Mouse (Mus musculus) G1E (cell line): ENCODE results near the gene Ccdc194.

Experiments
- CTCF ChIP-seq: IDR thresholded peaks from 2 replicates; pipeline ENCODE4 v1.5.1; 2012; ENCODE audit warnings: low read depth, low read length, inconsistent platforms, mixed read lengths
- GATA1 ChIP-seq: IDR thresholded peaks from 2 replicates; pipeline ENCODE4 v1.6.1; 2012; ENCODE audit warnings: borderline replicate concordance, low read length, inconsistent platforms, mixed read lengths
- POLR2AphosphoS5 ChIP-seq: IDR thresholded peaks from 2 replicates; pipeline ENCODE4 v1.6.1; 2012; ENCODE audit warnings: low read depth, low read length, inconsistent platforms; ENCODE audit not compliant: insufficient replicate concordance
- TAL1 ChIP-seq: conservative IDR thresholded peaks from 2 replicates; pipeline ENCODE4 v1.6.1; 2012; ENCODE audit warnings: low read depth, low read length, inconsistent platforms, mixed read lengths

DNA sequence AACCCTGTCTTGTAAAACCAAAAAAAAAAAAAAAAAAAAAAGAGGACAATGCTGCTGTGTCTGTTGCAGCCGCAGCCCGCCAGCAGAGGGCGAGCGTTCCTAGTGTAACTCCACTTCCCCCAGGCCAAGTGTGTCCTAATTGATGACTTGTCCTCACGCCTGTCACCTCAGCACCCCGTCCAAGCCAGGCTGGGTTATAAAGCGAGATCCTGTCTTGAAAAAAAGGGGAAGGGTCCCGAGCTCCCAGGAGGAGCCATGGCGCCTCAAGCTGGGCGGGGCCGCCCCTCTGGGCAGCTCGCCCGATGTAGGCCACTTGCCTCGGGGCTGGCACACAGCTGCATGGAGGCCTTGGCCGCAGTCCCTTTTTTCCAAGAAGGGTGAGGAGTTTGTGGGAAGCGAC, 30.5 kb downstream of the Ccdc194 start:
- TF ChIP-seq CTCF (peak; percentile 47), TAL1 (no peak), GATA1 (no peak), POLR2AphosphoS5 (no peak)
